Mouse (Mus musculus) lung, postnatal 0 days (tissue): ENCODE measurements at regions not wholly inside any gene's neighbourhood (a gene's known extent, or its start where the extent isn't known, plus 50 kb on each side); places are given as distances from the start of the nearest gene placed in this dataset.

ENCODE experiments used
- ATAC-seq: fragments of 200-750 bp; cut with Nextera tagmentation; 2 replicates; pipeline ENCODE4 v1.8.0; 2017; ENCODE audit warnings: moderate library complexity
- DNase-seq: peaks from one replicate; pipeline ENCODE4 v3.0.0-alpha.2; 2016; ENCODE audit warnings: low spot score
- H3K27ac ChIP-seq: fragments of 300-500 bp; sonication (generic); 2 replicates; pipeline ENCODE4 v1.5.1; 2014; ENCODE audit warnings: antibody characterized with exemption, mild to moderate bottlenecking, low read length, mixed read lengths
- H3K27me3 ChIP-seq: fragments of 300-500 bp; sonication (generic); replicated peaks from 2 replicates; pipeline ENCODE4 v1.6.1; 2014; ENCODE audit warnings: low read length, mixed read lengths; ENCODE audit not compliant: insufficient read depth
- H3K36me3 ChIP-seq: fragments of 300-500 bp; sonication (generic); 2 replicates; pipeline ENCODE4 v1.6.1; 2014; ENCODE audit warnings: low read length, mixed read lengths; ENCODE audit not compliant: insufficient read depth
- H3K4me1 ChIP-seq: fragments of 300-500 bp; sonication (generic); 2 replicates; pipeline ENCODE4 v1.6.1; 2014; ENCODE audit warnings: antibody characterized with exemption, low read depth, low read length, mixed read lengths; ENCODE audit not compliant: insufficient read depth
- H3K4me2 ChIP-seq: fragments of 300-500 bp; sonication (generic); replicated peaks from 2 replicates; pipeline ENCODE4 v1.6.1; 2014; ENCODE audit warnings: low read depth, mild to moderate bottlenecking, low read length, moderate library complexity, mixed read lengths
- H3K4me3 ChIP-seq: fragments of 300-500 bp; sonication (generic); 2 replicates; pipeline ENCODE4 v1.5.1; 2014; ENCODE audit warnings: low read depth, low read length
- H3K9ac ChIP-seq: fragments of 300-500 bp; sonication (generic); replicated peaks from 2 replicates; pipeline ENCODE4 v1.6.1; 2014; ENCODE audit warnings: low read depth, mild to moderate bottlenecking
- H3K9me3 ChIP-seq: fragments of 300-500 bp; sonication (generic); 2 replicates; pipeline ENCODE4 v1.6.1; 2016; ENCODE audit warnings: low read length, mixed read lengths
- CTCF ChIP-seq: IDR thresholded peaks from 2 replicates; pipeline ENCODE4 v1.5.1; 2016; ENCODE audit warnings: antibody characterized with exemption, mild to moderate bottlenecking
- EP300 ChIP-seq: IDR thresholded peaks from 2 replicates; pipeline ENCODE4 v1.6.1; 2016; ENCODE audit warnings: antibody characterized with exemption, mild to moderate bottlenecking, control low read depth
- WGBS: fragments of 180-500 bp; shearing (Covaris S2); extraction: QIAGEN DNeasy Blood & Tissue Kit; methylation state at CpG from one replicate; pipeline ENCODE4 v1.1.7; 2014; 5-methylcytosine and 5-hydroxymethylcytosine counted together

GRCm38 (mm10) chr13:37671109-37671508, 107.1 kb upstream of the Rreb1 start:
- Histone ChIP-seq H3K9ac (no peak overlapping the region), H3K36me3 (no peaks in the 10 kb centered on the region), H3K4me1 (no peaks in the 10 kb centered on the region), H3K27ac (no peak overlapping the region), H3K9me3 (no peaks in the 10 kb centered on the region), H3K4me2 (no peak overlapping the region), H3K27me3 (no peaks in the 10 kb centered on the region), H3K4me3 (no peak overlapping the region)
- ATAC-seq (no peak), DNase-seq (peak; percentile 65)
- TF ChIP-seq CTCF (no peak), EP300 (peak; percentile 40; the same call in 1 of the 2 replicates)
- WGBS, result 63% methylated on average over 5 of the region's 5 CpGs

DNA sequence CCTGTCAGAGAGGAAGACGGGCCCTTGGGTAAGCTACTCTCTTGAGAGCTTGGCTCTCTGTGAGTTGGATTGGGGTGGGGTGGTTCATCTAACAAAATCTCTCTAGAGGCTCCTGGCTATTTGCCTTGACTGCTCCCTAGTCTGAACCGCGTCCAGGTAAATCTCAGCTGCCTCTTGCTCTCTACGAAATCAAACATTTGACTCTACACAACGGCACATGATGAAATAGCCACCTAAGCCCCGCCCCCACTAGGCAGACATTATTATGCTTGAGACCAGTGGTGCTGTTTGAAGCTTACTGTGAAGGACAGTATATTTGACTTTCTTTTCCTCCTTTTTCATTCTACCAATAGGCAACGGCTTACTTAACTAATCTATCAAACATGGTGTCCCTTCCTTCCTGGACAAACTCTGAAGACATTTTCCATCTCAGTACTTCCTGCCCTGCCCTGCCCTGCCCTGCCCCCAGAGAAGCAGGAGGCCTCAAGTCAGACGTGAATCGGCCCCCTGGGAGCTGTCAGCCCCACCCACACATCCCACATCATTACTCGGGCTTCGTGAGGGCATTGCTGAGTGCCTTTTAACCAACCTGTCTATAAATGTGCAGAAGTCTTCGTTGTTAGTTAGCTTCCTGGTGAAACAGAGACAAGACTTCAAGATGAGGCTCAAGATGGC, 103.4 kb upstream of the Rreb1 start:
- Histone ChIP-seq H3K9ac (no peak overlapping the region), H3K27ac (no peak overlapping the region), H3K4me2 (no peak overlapping the region), H3K4me1 (no peaks in the 10 kb centered on the region), H3K4me3 (no peak overlapping the region), H3K27me3 (no peaks in the 10 kb centered on the region), H3K9me3 (no peaks in the 10 kb centered on the region), H3K36me3 (no peaks in the 10 kb centered on the region)
- TF ChIP-seq EP300 (peak; percentile 9; the same call in 1 of the 2 replicates), CTCF (no peak)
- peak; percentile 59 for ATAC-seq
- WGBS, result 45% methylated on average over 12 of the region's 12 CpGs
- DNase-seq, result peak; percentile 64

DNA sequence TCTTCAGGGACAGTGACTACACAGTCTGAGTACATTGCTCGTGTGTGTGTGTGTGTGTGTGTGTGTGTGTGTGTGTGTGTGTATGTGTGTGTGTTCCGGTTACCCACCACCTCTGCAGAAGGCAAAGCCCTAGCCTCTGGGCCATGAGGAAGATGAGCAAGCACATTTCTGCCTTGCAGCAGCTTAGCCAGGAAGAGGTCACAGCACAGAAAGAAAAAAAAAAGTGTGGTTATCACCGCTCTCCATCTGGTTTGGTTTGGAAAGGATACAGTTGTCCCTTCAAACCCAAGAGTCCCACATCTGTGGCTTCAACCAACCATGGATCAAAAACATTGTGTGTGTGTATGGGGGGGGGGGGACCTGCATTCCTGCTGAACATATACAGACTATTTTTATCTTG, 102.5 kb upstream of the Rreb1 start:
- TF ChIP-seq EP300 (no peak), CTCF (no peak)
- WGBS, result 95% methylated on average over 3 of the region's 3 CpGs
- H3K27me3 ChIP-seq, result no peaks in the 10 kb centered on the region
- no peaks in the 10 kb centered on the region for H3K36me3 ChIP-seq
- no peak for ATAC-seq
- no peak for DNase-seq
- H3K9ac ChIP-seq, result no peak overlapping the region
- no peaks in the 10 kb centered on the region for H3K4me1 ChIP-seq
- H3K9me3 ChIP-seq, result no peaks in the 10 kb centered on the region
- H3K27ac ChIP-seq, result no peak overlapping the region
- H3K4me3 ChIP-seq, result no peak overlapping the region
- no peak overlapping the region for H3K4me2 ChIP-seq

DNA sequence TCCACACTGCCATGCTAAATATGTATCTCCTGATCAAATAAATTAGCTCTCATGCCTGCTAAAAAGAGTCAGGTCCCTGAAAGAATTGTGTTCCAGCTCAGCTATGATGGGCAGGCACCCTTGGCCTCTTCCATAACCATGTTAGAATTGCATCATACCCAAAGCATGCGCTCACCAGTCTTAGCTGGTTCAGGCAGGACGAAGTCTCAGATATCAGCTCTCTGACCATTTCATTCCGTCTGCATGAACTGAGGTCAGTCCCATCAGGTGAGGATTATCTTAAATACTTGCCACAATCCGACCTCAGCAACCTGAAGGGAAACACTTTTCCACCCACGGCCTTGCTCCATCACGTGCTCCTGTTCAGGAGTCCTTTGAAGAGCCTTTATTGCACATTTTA, 101.3 kb upstream of the Rreb1 start:
- 77% methylated on average over 6 of the region's 6 CpGs for WGBS
- H3K27me3 ChIP-seq, result no peaks in the 10 kb centered on the region
- ATAC-seq (no peak), DNase-seq (no peak)
- H3K4me1 ChIP-seq, result no peaks in the 10 kb centered on the region
- H3K4me3 ChIP-seq, result no peak overlapping the region
- no peaks in the 10 kb centered on the region for H3K9me3 ChIP-seq
- no peak overlapping the region for H3K27ac ChIP-seq
- TF ChIP-seq CTCF, result no peak
- no peak for TF ChIP-seq EP300
- H3K36me3 ChIP-seq, result no peaks in the 10 kb centered on the region
- H3K9ac ChIP-seq, result no peak overlapping the region
- no peak overlapping the region for H3K4me2 ChIP-seq

GRCm38 (mm10) chr13:37678251-37678650, 99.9 kb upstream of the Rreb1 start:
- Histone ChIP-seq H3K27me3 (no peaks in the 10 kb centered on the region), H3K27ac (no peak overlapping the region), H3K9me3 (no peaks in the 10 kb centered on the region), H3K9ac (no peak overlapping the region), H3K4me2 (no peak overlapping the region), H3K4me1 (no peaks in the 10 kb centered on the region; the same call in 1 of the 2 replicates), H3K36me3 (no peaks in the 10 kb centered on the region), H3K4me3 (no peak overlapping the region)
- TF ChIP-seq EP300 (no peak), CTCF (no peak)
- DNase-seq (no peak), ATAC-seq (no peak)
- 54% methylated on average over 12 of the region's 12 CpGs for WGBS

GRCm38 (mm10) chr13:37678772-37679171, 99.4 kb upstream of the Rreb1 start:
- H3K4me3 ChIP-seq, result no peak overlapping the region
- no peak overlapping the region for H3K27ac ChIP-seq
- H3K9ac ChIP-seq, result no peak overlapping the region
- TF ChIP-seq EP300 (no peak), CTCF (no peak)
- peak; percentile 27 for DNase-seq
- H3K27me3 ChIP-seq, result no peaks in the 10 kb centered on the region
- H3K9me3 ChIP-seq, result no peaks in the 10 kb centered on the region
- H3K4me2 ChIP-seq, result no peak overlapping the region
- H3K36me3 ChIP-seq, result no peaks in the 10 kb centered on the region
- 81% methylated on average over 9 of the region's 9 CpGs for WGBS
- ATAC-seq, result 0 out of 2 replicates have a peak, but pooled peaks have one; percentile 11
- no peaks in the 10 kb centered on the region; the same call in 1 of the 2 replicates for H3K4me1 ChIP-seq
